Mouse (Mus musculus): ENCODE measurements around the gene Foxo1. TPM values are rescaled to one million over a fixed set of nuclear protein-coding genes. Genes with fewer than 3 reads are reported as not detected.

The Foxo1 gene
- polyA plus RNA-seq, 1 experiment from 2014 or later: 8.6 TPM

DNA sequence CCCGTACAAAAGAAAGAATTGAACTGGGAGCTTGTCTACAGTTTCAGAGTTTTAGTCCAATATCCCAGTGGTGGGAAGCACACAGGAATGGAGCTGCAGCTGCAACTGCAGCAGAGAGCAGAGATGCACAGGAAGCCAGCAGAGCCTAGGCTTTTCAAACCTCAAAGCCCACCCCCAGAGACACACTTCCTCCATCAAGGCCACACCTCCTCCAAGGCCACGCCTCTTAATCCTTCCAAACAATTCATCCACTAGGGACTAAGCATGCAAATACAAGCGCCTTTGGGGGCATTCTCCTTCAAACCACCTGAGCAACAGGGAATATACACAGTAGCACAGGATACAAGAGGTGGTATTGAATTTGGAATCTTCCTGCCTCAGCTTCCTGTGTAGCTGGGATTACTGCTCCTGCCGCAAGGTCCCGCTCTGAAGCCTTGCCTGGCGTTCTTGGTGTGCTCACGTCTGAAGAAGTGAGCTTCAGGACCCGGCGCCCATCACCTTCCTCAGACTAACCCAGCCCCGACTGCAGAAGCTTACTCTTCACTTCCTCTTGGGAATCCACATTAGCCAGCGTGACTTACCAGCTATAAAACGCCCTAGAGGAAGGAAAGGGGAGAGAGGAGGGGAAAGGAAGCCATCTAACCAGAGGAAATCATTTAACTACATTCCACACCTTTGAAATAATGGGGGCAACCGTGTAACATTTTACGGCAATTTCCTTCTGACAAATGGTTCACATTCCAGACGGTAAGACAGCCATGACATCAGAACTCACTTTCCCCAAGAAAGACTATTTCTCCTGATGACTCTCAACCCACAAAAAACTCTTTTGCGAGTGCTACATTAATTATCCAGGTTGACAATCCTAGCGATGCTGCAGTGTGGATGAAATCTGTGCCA, 122.9 kb downstream of the Foxo1 start:
- peak; percentile 36 for DNase-seq (ENCODE audit: low spot score)
- WGBS: 56% methylated on average over 17 of the region's 17 CpGs
- H3K36me3 ChIP-seq (ENCODE audit: insufficient read depth, low read length): no peaks in the 10 kb centered on the region
- no peaks in the 10 kb centered on the region for H3K27me3 ChIP-seq (ENCODE audit: insufficient read depth, low read length)
- no peak overlapping the region for H3K9ac ChIP-seq (ENCODE audit: low read depth, low read length)
- H3K27ac ChIP-seq: no peak overlapping the region
- H3K4me1 ChIP-seq (replicated peaks; ENCODE audit: insufficient read depth, low read length): no peaks in the 10 kb centered on the region
- ATAC-seq (replicated peaks; ENCODE audit: low FRiP score, low read depth): no peak
- H3K4me2 ChIP-seq (ENCODE audit: low read length): no peak overlapping the region
- H3K9me3 ChIP-seq (replicated peaks; ENCODE audit: low read length): no peaks in the 10 kb centered on the region
- TF ChIP-seq CTCF (IDR thresholded peaks at IDR 0.05; ENCODE audit: low read depth): no peak
- H3K4me3 ChIP-seq (replicated peaks; ENCODE audit: low read depth, low read length): no peak overlapping the region

- WGBS: 76% methylated on average over 6 of the region's 6 CpGs
Measured at GRCm38 (mm10) chr3:52391897-52392296, 123.8 kb downstream of the Foxo1 start.

GRCm38 (mm10) chr3:52392521-52392920, 124.4 kb downstream of the Foxo1 start:
- ATAC-seq (replicated peaks; ENCODE audit: low FRiP score, low read depth) (no peak), DNase-seq (ENCODE audit: low spot score) (no peak)
- no peaks in the 10 kb centered on the region for H3K9me3 ChIP-seq (replicated peaks; ENCODE audit: low read length)
- H3K4me2 ChIP-seq (ENCODE audit: low read length): no peak overlapping the region
- H3K27ac ChIP-seq: no peak overlapping the region
- no peak overlapping the region for H3K9ac ChIP-seq (ENCODE audit: low read depth, low read length)
- no peak for TF ChIP-seq CTCF (IDR thresholded peaks at IDR 0.05; ENCODE audit: low read depth)
- no peaks in the 10 kb centered on the region for H3K36me3 ChIP-seq (ENCODE audit: insufficient read depth, low read length)
- WGBS: 68% methylated on average over 2 of the region's 2 CpGs
- 0 out of 2 replicates have a peak, but pooled peaks cover 6% of the 10 kb centered on the region for H3K4me1 ChIP-seq (replicated peaks; ENCODE audit: insufficient read depth, low read length)
- no peak overlapping the region for H3K4me3 ChIP-seq (replicated peaks; ENCODE audit: low read depth, low read length)
- no peaks in the 10 kb centered on the region for H3K27me3 ChIP-seq (ENCODE audit: insufficient read depth, low read length)

More at GRCm38 (mm10) chr3:52391897-52392296, 123.8 kb downstream of the Foxo1 start:
- no peak overlapping the region for H3K9ac ChIP-seq (ENCODE audit: low read depth, low read length)
- 0 out of 2 replicates have a peak, but pooled peaks cover 1% of the 10 kb centered on the region for H3K4me1 ChIP-seq (replicated peaks; ENCODE audit: insufficient read depth, low read length)
- ATAC-seq (replicated peaks; ENCODE audit: low FRiP score, low read depth) (no peak), DNase-seq (ENCODE audit: low spot score) (no peak)
- TF ChIP-seq CTCF (IDR thresholded peaks at IDR 0.05; ENCODE audit: low read depth): no peak
- no peaks in the 10 kb centered on the region for H3K9me3 ChIP-seq (replicated peaks; ENCODE audit: low read length)
- H3K4me3 ChIP-seq (replicated peaks; ENCODE audit: low read depth, low read length): no peak overlapping the region
- no peaks in the 10 kb centered on the region for H3K27me3 ChIP-seq (ENCODE audit: insufficient read depth, low read length)
- no peak overlapping the region for H3K27ac ChIP-seq
- H3K36me3 ChIP-seq (ENCODE audit: insufficient read depth, low read length): no peaks in the 10 kb centered on the region
- H3K4me2 ChIP-seq (ENCODE audit: low read length): no peak overlapping the region

GRCm38 (mm10) chr3:52393171-52393570, 125.0 kb downstream of the Foxo1 start:
- WGBS: 61% methylated on average over 10 of the region's 10 CpGs
- H3K4me1 ChIP-seq (replicated peaks; ENCODE audit: insufficient read depth, low read length): 0 out of 2 replicates have a peak, but pooled peaks cover 6% of the 10 kb centered on the region
- no peak overlapping the region for H3K9ac ChIP-seq (ENCODE audit: low read depth, low read length)
- ATAC-seq (replicated peaks; ENCODE audit: low FRiP score, low read depth): no peak
- no peak overlapping the region for H3K4me3 ChIP-seq (replicated peaks; ENCODE audit: low read depth, low read length)
- H3K9me3 ChIP-seq (replicated peaks; ENCODE audit: low read length): no peaks in the 10 kb centered on the region
- peak; percentile 39 for DNase-seq (ENCODE audit: low spot score)
- H3K36me3 ChIP-seq (ENCODE audit: insufficient read depth, low read length): no peaks in the 10 kb centered on the region
- no peaks in the 10 kb centered on the region for H3K27me3 ChIP-seq (ENCODE audit: insufficient read depth, low read length)
- H3K27ac ChIP-seq: no peak overlapping the region
- TF ChIP-seq CTCF (IDR thresholded peaks at IDR 0.05; ENCODE audit: low read depth): no peak
- H3K4me2 ChIP-seq (ENCODE audit: low read length): no peak overlapping the region

- Histone ChIP-seq H3K36me3 (ENCODE audit: insufficient read depth, low read length) (no peaks in the 10 kb centered on the region), H3K4me3 (replicated peaks; ENCODE audit: low read depth, low read length) (no peak overlapping the region), H3K27ac (no peak overlapping the region), H3K4me2 (ENCODE audit: low read length) (no peak overlapping the region), H3K27me3 (ENCODE audit: insufficient read depth, low read length) (no peaks in the 10 kb centered on the region), H3K4me1 (replicated peaks; ENCODE audit: insufficient read depth, low read length) (peaks cover 12% of the 10 kb centered on the region), H3K9me3 (replicated peaks; ENCODE audit: low read length) (no peaks in the 10 kb centered on the region), H3K9ac (ENCODE audit: low read depth, low read length) (no peak overlapping the region)
- DNase-seq (ENCODE audit: low spot score) (no peak), ATAC-seq (replicated peaks; ENCODE audit: low FRiP score, low read depth) (no peak)
- no peak for TF ChIP-seq CTCF (IDR thresholded peaks at IDR 0.05; ENCODE audit: low read depth)
- 89% methylated on average over 13 of the region's 13 CpGs for WGBS
Measured at GRCm38 (mm10) chr3:52396121-52396731, 128.1 kb downstream of the Foxo1 start.

- ATAC-seq (replicated peaks; ENCODE audit: low FRiP score, low read depth) (no peak), DNase-seq (ENCODE audit: low spot score) (no peak)
Measured at GRCm38 (mm10) chr3:52396951-52397615, 128.9 kb downstream of the Foxo1 start.

More at GRCm38 (mm10) chr3:52396951-52397615, 128.9 kb downstream of the Foxo1 start:
- Histone ChIP-seq H3K4me2 (ENCODE audit: low read length) (no peak overlapping the region), H3K36me3 (ENCODE audit: insufficient read depth, low read length) (no peaks in the 10 kb centered on the region), H3K27ac (no peak overlapping the region), H3K9me3 (replicated peaks; ENCODE audit: low read length) (no peaks in the 10 kb centered on the region), H3K27me3 (ENCODE audit: insufficient read depth, low read length) (no peaks in the 10 kb centered on the region), H3K4me3 (replicated peaks; ENCODE audit: low read depth, low read length) (no peak overlapping the region), H3K4me1 (replicated peaks; ENCODE audit: insufficient read depth, low read length) (peaks cover 15% of the 10 kb centered on the region), H3K9ac (ENCODE audit: low read depth, low read length) (no peak overlapping the region)
- TF ChIP-seq CTCF (IDR thresholded peaks at IDR 0.05; ENCODE audit: low read depth): no peak
- 49% methylated on average over 10 of the region's 10 CpGs for WGBS

All from kidney, postnatal 0 days (tissue).